Mouse (Mus musculus) adrenal gland, postnatal 36 days (tissue): ENCODE measurements at regions not wholly inside any gene's neighbourhood (a gene's known extent, or its start where the extent isn't known, plus 50 kb on each side); places are given as distances from the start of the nearest gene placed in this dataset.
A peak's percentile ranks its signal among the peaks of the same experiment; 100 is the strongest.

Experiments
- DNase-seq, 2 experiments: peaks; one replicate each; pipeline ENCODE4 v3.0.0; 2021; ENCODE audit warnings: mixed read lengths in 1 of 2

GRCm38 (mm10) chr12:16189441-16189840 is 372.7 kb upstream of the Trib2 start:
- peak; percentile 23 to 25 for DNase-seq

- DNase-seq = no peak
Measured at GRCm38 (mm10) chr12:16185976-16186515, 369.3 kb upstream of the Trib2 start.

- DNase-seq = peak in 1 of 2 experiments; percentile 3
Measured at GRCm38 (mm10) chr12:16185431-16185923, 368.8 kb upstream of the Trib2 start.

- no peak for DNase-seq
Measured at GRCm38 (mm10) chr12:16183055-16183454, 366.3 kb upstream of the Trib2 start.

GRCm38 (mm10) chr12:16181599-16181998 is 364.9 kb upstream of the Trib2 start:
- no peak for DNase-seq

GRCm38 (mm10) chr12:16179897-16180296 is 363.2 kb upstream of the Trib2 start:
- no peak for DNase-seq

GRCm38 (mm10) chr12:16176326-16176725 is 359.6 kb upstream of the Trib2 start:
- no peak for DNase-seq

- no peak for DNase-seq
Measured at GRCm38 (mm10) chr12:16172176-16172575, 355.5 kb upstream of the Trib2 start.

- DNase-seq = no peak
Measured at GRCm38 (mm10) chr12:16171636-16172035, 354.9 kb upstream of the Trib2 start.

- DNase-seq = no peak
Measured at GRCm38 (mm10) chr12:16169781-16170535, 353.2 kb upstream of the Trib2 start.

GRCm38 (mm10) chr12:16167793-16168343 is 351.1 kb upstream of the Trib2 start:
- no peak for DNase-seq

- no peak for DNase-seq
Measured at GRCm38 (mm10) chr12:16165126-16165525, 348.4 kb upstream of the Trib2 start.

- DNase-seq = peak; percentile 27 to 33
Measured at GRCm38 (mm10) chr12:16161947-16162346, 345.2 kb upstream of the Trib2 start.

- peak; percentile 78 to 79 for DNase-seq
Measured at GRCm38 (mm10) chr12:16157896-16158295, 341.2 kb upstream of the Trib2 start.

GRCm38 (mm10) chr12:16155791-16156558 is 339.3 kb upstream of the Trib2 start:
- DNase-seq = no peak

- no peak for DNase-seq
Measured at GRCm38 (mm10) chr12:16154256-16154655, 337.5 kb upstream of the Trib2 start.

- no peak for DNase-seq
Measured at GRCm38 (mm10) chr12:16152108-16152507, 335.4 kb upstream of the Trib2 start.

GRCm38 (mm10) chr12:16151170-16151702 is 334.5 kb upstream of the Trib2 start:
- peak in 1 of 2 experiments; percentile 20 for DNase-seq

GRCm38 (mm10) chr12:16146919-16147318 is 330.2 kb upstream of the Trib2 start:
- no peak for DNase-seq

- DNase-seq = peak in 1 of 2 experiments; percentile 48
Measured at GRCm38 (mm10) chr12:16145621-16146020, 328.9 kb upstream of the Trib2 start.

- no peak for DNase-seq
Measured at GRCm38 (mm10) chr12:16141193-16141592, 324.5 kb upstream of the Trib2 start.

- no peak for DNase-seq
Measured at GRCm38 (mm10) chr12:16140511-16141110, 323.9 kb upstream of the Trib2 start.
